In genomic region chr16:11983106-11983615, GRCm38 (mm10) we compare ENCODE assay signal across 8 mouse cellular contexts. TPM values are rescaled to one million over a fixed set of nuclear protein-coding genes. Genes with fewer than 3 reads are reported as not detected.
DNase-seq lines count a peak whose midpoint lies in the region; ATAC-seq and TF ChIP-seq lines count a peak whose summit lies in the region.

No protein-coding gene starts in this region.

- DNase-seq in cerebellum, adult 2 months = peak; percentile 9 to 14
- DNase-seq in cerebellum, adult 9-11 months = no peak
- peak; percentile 62 for DNase-seq in right cerebral cortex, postnatal 14 days

- peaks cover 4% of the 10 kb centered on the region; the same call in 1 of the 2 replicates for H3K9me3 ChIP-seq in megakaryocyte, embryonic 14.5 days
- no peaks in the 10 kb centered on the region for H3K9me3 ChIP-seq in heart, embryonic 14.5 days (ENCODE audit: control insufficient read depth, low read length)
- H3K9me3 ChIP-seq in limb, embryonic 15.5 days = no peaks in the 10 kb centered on the region

- no peak for TF ChIP-seq CTCF in cerebellum, adult 2 months (IDR thresholded peaks at IDR 0.05; ENCODE audit: borderline replicate concordance, insufficient read depth, low read depth, low read length)

- H3K36me3 ChIP-seq in megakaryocyte, embryonic 14.5 days (replicated peaks; ENCODE audit: low read length) = no peaks in the 10 kb centered on the region
- H3K36me3 ChIP-seq in heart, embryonic 14.5 days (ENCODE audit: control insufficient read depth, insufficient read depth, low read length) = no peaks in the 10 kb centered on the region
- H3K36me3 ChIP-seq in limb, embryonic 15.5 days = no peaks in the 10 kb centered on the region

- peaks cover 3% of the 10 kb centered on the region; the same call in 1 of the 2 replicates for H3K4me1 ChIP-seq in cerebellum, adult 2 months (ENCODE audit: control insufficient read depth, insufficient read depth, low read length)
- H3K4me1 ChIP-seq in megakaryocyte, embryonic 14.5 days = peaks cover 45% of the 10 kb centered on the region
- H3K4me1 ChIP-seq in heart, embryonic 14.5 days (ENCODE audit: control insufficient read depth in 2 of 2, insufficient read depth in 2 of 2, low read length in 2 of 2) = peaks cover 11 to 19% of the 10 kb centered on the region in 2 experiments; a peak in 3 of 4 replicates
- peaks cover 20% of the 10 kb centered on the region for H3K4me1 ChIP-seq in limb, embryonic 15.5 days

- WGBS in cerebellum, adult 2 months = under 1% methylated on average over 25 of the region's 25 CpGs
- under 1% methylated on average over 25 of the region's 25 CpGs for WGBS in heart, embryonic 14.5 days
- WGBS in limb, embryonic 15.5 days = under 1% methylated on average over 25 of the region's 25 CpGs

- H3K4me2 ChIP-seq in heart, embryonic 14.5 days (ENCODE audit: low read length) = peak overlapping the region; percentile 99
- peak overlapping the region; percentile 98 for H3K4me2 ChIP-seq in limb, embryonic 15.5 days

- ATAC-seq in megakaryocyte, adult 5-6 weeks (ENCODE audit: poor library complexity, severe bottlenecking) = no peak
- ATAC-seq in heart, embryonic 14.5 days (ENCODE audit: insufficient number of reproducible peaks, insufficient read depth, low FRiP score, low read depth) = no peak
- ATAC-seq in limb, embryonic 15.5 days (ENCODE audit: insufficient number of reproducible peaks, low FRiP score, low TSS enrichment, low read depth) = no peak
- no peak for ATAC-seq in granulocyte monocyte progenitor cell, adult 5-6 weeks (replicated peaks; ENCODE audit: poor library complexity, severe bottlenecking)

- no peak overlapping the region for H3K27ac ChIP-seq in cerebellum, adult 2 months (ENCODE audit: insufficient read depth, low read length)
- no peak overlapping the region for H3K27ac ChIP-seq in heart, embryonic 14.5 days (replicated peaks in 1 of 2; ENCODE audit: control insufficient read depth in 1 of 2, insufficient read depth in 1 of 2, low read depth in 2 of 2, low read length in 2 of 2)
- no peak overlapping the region for H3K27ac ChIP-seq in limb, embryonic 15.5 days

- no peak for TF ChIP-seq POLR2A in cerebellum, adult 2 months (IDR thresholded peaks at IDR 0.05; ENCODE audit: borderline replicate concordance, insufficient read depth, low read length)

- peak overlapping the region; percentile 54 for H3K4me3 ChIP-seq in cerebellum, adult 2 months (replicated peaks; ENCODE audit: insufficient read depth, low read depth, low read length)
- H3K4me3 ChIP-seq in megakaryocyte, embryonic 14.5 days (replicated peaks) = peak overlapping the region; percentile 93
- H3K4me3 ChIP-seq in heart, embryonic 14.5 days (ENCODE audit: control insufficient read depth in 1 of 2, insufficient read depth in 1 of 2, low read depth in 1 of 2, low read length in 2 of 2) = peak overlapping the region; percentile 48 to 56
- peak overlapping the region; percentile 56 for H3K4me3 ChIP-seq in limb, embryonic 15.5 days

- peaks cover 4% of the 10 kb centered on the region; the same call in 1 of the 2 replicates for H3K27me3 ChIP-seq in cerebellum, adult 2 months (ENCODE audit: control insufficient read depth, insufficient read depth, low read length)
- peaks cover 85% of the 10 kb centered on the region for H3K27me3 ChIP-seq in megakaryocyte, embryonic 14.5 days (replicated peaks)
- H3K27me3 ChIP-seq in heart, embryonic 14.5 days (ENCODE audit: control insufficient read depth, insufficient read depth, low read length) = peaks cover 83% of the 10 kb centered on the region
- peaks cover 81% of the 10 kb centered on the region for H3K27me3 ChIP-seq in limb, embryonic 15.5 days

- H3K9ac ChIP-seq in heart, embryonic 14.5 days (ENCODE audit: low read length) = no peak overlapping the region; the same call in 1 of the 2 replicates
- H3K9ac ChIP-seq in limb, embryonic 15.5 days = no peak overlapping the region

RNA-seq across cellular contexts. Expression of gene Shisa9, which starts 0.8 kb away (rescaled TPM):
- 22.1 and 22.4 TPM in 2 replicates for polyA plus RNA-seq in cerebellum, adult 2 months (2012; rRNA removed)
- polyA plus RNA-seq in megakaryocyte, embryonic 14.5 days (2012; ENCODE audit: insufficient read depth, low replicate concordance) = 0.43 TPM in 1 of 2 replicates, not detected in the other
- not detected in 2 replicates for total RNA-seq in megakaryocyte, adult 5-6 weeks (2015)
- not detected in 2 replicates for total RNA-seq in megakaryocyte, adult 5-6 weeks (2017)
- polyA plus RNA-seq in heart, embryonic 14.5 days (2014; fragmentation: Nextera tagmentation; extraction: Ambion mirVana) = 0.42 and 0.88 TPM in 2 replicates
- 0.88 and 1.1 TPM in 2 replicates for polyA plus RNA-seq in limb, embryonic 15.5 days (2015; fragmentation: Nextera tagmentation; extraction: Ambion mirVana)
- total RNA-seq in granulocyte monocyte progenitor cell, adult 5-6 weeks (2014; fragmentation: Nextera tagmentation) = not detected in 2 replicates
- total RNA-seq in granulocyte monocyte progenitor cell, adult 5-6 weeks (2017) = not detected in 2 replicates

Comparison
In these comparisons a context has a peak if more than half of its experiments do, and no peak if none do; other contexts are left out.
1. RNA of gene Shisa9, which starts 0.8 kb away (polyA plus RNA-seq): 22.1 to 22.4 TPM in cerebellum, adult 2 months; 0.88 to 1.1 TPM in limb, embryonic 15.5 days, 0.42 to 0.88 TPM in heart, embryonic 14.5 days and 0.43 TPM in megakaryocyte, embryonic 14.5 days; every median in the first group is over 10 times any median in the second.
2. Peak in every context shown above with its lines, with median percentiles within 50 percentile points of each other: H3K4me3 ChIP-seq.